Mouse (Mus musculus) heart, postnatal 0 days (tissue): ENCODE results near the gene Smad3.

Experiments
- CTCF ChIP-seq: IDR thresholded peaks from 2 replicates; pipeline ENCODE4 v1.5.1; 2016; ENCODE audit warnings: antibody characterized with exemption, control low read depth, low read depth
- EP300 ChIP-seq: IDR thresholded peaks from 2 replicates; pipeline ENCODE4 v1.6.1; 2016; ENCODE audit warnings: antibody characterized with exemption, low read depth

GRCm38 (mm10) chr9:63655092-63655491 lies 102.7 kb downstream of the Smad3 start:
- no peak for TF ChIP-seq CTCF
- no peak for TF ChIP-seq EP300
